ENCODE assay signal across 9 mouse cellular contexts in the genomic region with DNA sequence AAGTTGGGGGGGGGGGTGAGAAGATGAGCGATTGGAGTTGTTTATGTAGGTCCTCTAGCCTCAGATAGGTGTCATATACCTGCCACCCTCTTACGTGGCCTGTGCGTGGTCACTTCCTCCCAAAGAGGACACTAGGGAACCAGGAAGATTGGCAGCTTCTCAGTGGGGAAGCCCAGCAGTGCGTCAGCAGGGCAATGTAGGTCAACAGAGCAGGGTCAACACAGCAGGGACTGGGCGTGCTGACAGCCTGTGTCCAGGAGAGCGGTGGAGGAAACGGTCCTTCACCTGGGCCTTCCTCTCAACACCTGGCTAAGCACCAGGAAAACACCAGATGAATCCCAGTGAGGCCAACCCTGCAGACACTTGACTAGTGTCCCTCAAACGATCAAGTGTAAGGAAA.
DNase-seq lines count a peak whose midpoint lies in the region.
"Had no signal": no experiment of that assay in that cellular context is flagged by ENCODE, and none has a peak within 500 bp of the region (broad histone marks: within the 10 kb centered on the region; RNA-seq: fewer than 3 reads in every experiment).

No protein-coding gene starts in this region.

- peaks cover 89% of the 10 kb centered on the region for H3K27me3 ChIP-seq in limb, embryonic 10.5 days (ENCODE audit: low read depth, poor library complexity, severe bottlenecking)

- no peaks in the 10 kb centered on the region for H3K9me3 ChIP-seq in limb, embryonic 10.5 days (replicated peaks)

- intact Hi-C loops in heart, postnatal 14 days (cut with DNase I): no loop called here

- no peak overlapping the region for H3K4me3 ChIP-seq in limb, embryonic 10.5 days

- peak; percentile 46 for DNase-seq in embryo, embryonic 10 days (ENCODE audit: low spot score)
- no peak for DNase-seq in embryo, embryonic 11 days
- peak; percentile 58 to 69 for DNase-seq in adrenal gland, postnatal 36 days
- peak; percentile 36 for DNase-seq in limb, embryonic 10.5 days (ENCODE audit: low spot score)
- peak; percentile 71 for DNase-seq in lung, postnatal 25 days (ENCODE audit: low spot score)
- DNase-seq in neural tube, embryonic 10.5 days (ENCODE audit: extremely low spot score, low spot score): no peak
- no peak for DNase-seq in frontal cortex, postnatal 14 days (ENCODE audit: low spot score in 2 of 2)
- no peak for DNase-seq in heart, postnatal 14 days
- DNase-seq: lung, embryonic 14.5 days had no signal

- no peak overlapping the region for H3K27ac ChIP-seq in limb, embryonic 10.5 days

- H3K4me1 ChIP-seq in limb, embryonic 10.5 days: peaks cover 43% of the 10 kb centered on the region

- WGBS in limb, embryonic 10.5 days: 32% methylated on average over 8 of the region's 8 CpGs

- no peaks in the 10 kb centered on the region for H3K36me3 ChIP-seq in limb, embryonic 10.5 days

Comparison
In these comparisons a context has a peak if more than half of its experiments do, and no peak if none do; other contexts are left out.
1. DNase-seq: peak in embryo, embryonic 10 days (single experiment), adrenal gland, postnatal 36 days (2 of 2), limb, embryonic 10.5 days (single experiment) and lung, postnatal 25 days (single experiment); none in embryo, embryonic 11 days (single experiment), neural tube, embryonic 10.5 days (single experiment), frontal cortex, postnatal 14 days (0 of 2) and heart, postnatal 14 days (0 of 2).